Mouse (Mus musculus): ENCODE data around the gene Tenm2.
A peak's percentile ranks its signal among the peaks of the same experiment; 100 is the strongest.

Tenm2 gene

GRCm38 (mm10) chr11:36272149-36272548 lies 963.6 kb downstream of the Tenm2 start:
- no peak for DNase-seq (ENCODE audit: low spot score)

DNA sequence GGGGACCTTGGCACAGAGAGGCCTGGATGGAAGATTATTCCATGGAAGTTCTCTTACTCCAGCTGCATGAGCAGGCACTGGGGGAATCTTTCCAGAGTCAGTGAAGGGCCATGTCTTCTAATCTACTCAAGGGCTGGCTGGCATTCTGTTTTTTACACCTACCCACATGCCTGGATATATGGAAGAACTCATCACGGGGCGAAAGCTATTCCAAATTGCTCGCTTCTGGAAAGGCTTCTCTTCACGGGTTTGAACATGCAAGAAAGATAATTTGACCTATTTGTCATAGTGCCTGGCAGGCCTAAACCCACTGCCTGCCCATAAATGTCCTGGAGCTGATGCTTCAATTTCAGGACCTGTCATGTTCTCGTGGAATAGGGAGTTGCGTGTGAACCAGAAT lies 965.8 kb downstream of the Tenm2 start:
- no peak for DNase-seq (ENCODE audit: low spot score)

DNA sequence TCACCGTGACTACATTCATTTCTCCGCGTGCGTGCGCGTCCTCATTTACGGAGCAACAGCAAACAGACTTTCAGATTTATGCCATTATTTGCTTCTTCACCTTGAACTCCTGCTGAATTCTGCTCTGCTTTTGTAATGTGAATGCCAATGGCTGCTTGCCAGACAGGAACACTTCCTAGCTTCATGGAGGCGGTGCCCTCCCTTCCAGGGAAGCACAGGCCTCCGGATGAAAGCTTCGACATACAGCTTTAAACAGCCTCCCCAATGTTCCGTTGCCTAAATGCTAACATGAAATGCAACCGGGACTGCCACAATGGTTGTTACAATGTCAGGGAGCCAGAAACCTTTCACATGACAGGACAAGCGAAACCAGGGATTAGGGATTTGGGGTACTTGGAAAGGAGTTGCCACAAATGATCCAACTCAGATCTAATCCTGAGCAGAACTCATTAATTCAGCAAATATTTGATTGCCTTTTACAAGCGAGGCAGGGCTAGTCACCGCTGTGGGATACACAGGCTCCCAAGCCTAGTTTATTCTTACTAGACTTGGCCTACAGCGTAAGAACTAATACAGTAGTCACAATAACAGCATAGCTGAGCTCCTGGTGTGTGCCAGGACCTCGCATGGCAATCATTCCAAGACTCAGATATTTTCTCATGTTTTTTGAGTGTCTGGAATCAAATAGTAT lies 970.8 kb downstream of the Tenm2 start:
- peak; percentile 38 for DNase-seq (ENCODE audit: low spot score)

DNA sequence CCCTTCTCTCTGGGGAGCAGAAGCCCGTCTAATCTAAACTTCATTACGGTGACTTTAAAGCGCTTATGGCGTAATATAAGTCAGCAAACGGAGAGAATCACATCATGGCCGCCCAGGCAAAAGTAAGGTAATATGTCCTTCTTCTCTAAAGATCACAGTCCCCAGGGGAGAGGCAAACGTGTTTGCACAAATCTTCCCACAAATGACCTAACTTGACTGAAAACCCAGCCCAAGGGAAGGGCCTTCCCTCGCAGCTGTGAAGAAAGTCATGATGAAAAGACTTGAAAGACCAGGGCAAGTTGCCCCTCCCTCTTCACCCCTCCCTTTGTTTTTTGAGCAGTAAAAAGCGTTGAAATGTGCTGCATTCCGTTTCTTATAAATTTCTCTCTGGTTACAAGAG lies 971.9 kb downstream of the Tenm2 start:
- DNase-seq (ENCODE audit: low spot score) = no peak

- no peak for DNase-seq (ENCODE audit: low spot score)
Measured at GRCm38 (mm10) chr11:36257187-36257586, 978.6 kb downstream of the Tenm2 start.

GRCm38 (mm10) chr11:36256747-36257146 lies 979.0 kb downstream of the Tenm2 start:
- DNase-seq (ENCODE audit: low spot score) = no peak

DNA sequence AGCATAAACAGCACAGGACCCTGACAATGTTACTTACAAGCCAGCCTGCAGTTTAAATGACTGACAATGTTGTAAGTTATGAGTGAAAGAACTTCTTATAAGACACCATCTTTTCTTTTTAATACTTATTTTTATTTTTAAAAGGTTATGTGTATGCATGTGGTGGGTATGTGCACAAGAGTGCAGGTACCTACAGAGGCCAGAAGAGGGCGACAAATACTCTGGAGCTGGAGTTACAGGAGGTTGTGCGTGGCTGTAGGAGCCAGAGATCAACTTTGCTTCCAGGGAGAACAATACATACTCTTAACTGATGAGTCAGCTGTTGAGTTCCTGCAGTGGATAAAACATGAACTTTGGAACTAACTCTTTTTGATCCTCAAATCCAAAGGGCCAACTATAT lies 981.7 kb downstream of the Tenm2 start:
- no peak for DNase-seq (ENCODE audit: low spot score)

- DNase-seq (ENCODE audit: low spot score) = no peak
Measured at GRCm38 (mm10) chr11:36250111-36250510, 985.7 kb downstream of the Tenm2 start.

GRCm38 (mm10) chr11:36246152-36246551 lies 989.6 kb downstream of the Tenm2 start:
- no peak for DNase-seq (ENCODE audit: low spot score)

GRCm38 (mm10) chr11:36244491-36244882 lies 991.3 kb downstream of the Tenm2 start:
- DNase-seq (ENCODE audit: low spot score) = no peak

DNA sequence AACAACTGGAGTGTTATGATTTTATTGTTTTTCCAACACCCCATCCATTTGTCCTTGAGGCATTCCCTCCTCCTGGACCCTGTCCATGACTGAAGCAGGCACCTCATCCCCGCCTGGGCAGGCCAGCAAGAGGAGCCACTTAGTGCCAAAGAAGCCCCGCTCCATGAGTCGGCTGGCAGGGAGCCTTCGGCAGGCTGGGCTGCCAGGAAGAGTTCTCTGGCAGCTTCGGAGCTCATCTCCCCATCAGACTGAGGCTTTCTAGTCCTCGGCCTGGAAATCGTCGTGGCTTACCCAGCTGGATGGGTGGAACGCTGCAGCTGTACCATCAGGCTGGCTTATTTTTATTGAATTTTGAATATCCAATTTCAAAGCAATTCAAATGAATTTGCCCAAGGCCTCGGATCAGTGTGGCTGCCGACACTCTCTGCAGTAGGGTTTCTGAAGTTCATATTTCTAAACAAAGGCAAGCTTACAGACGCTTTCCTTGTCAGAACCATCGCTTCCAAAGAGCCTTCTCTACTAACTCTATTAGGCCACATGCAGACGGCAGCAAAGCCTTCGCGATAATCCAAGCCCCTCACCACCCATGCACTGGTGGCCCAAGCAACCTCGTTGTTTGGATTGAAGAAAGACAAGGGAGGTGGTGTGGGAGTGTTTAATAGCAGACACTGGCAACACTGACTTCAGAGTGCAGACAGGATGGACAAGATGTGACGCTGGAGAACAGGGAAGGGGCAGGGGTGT lies 991.8 kb downstream of the Tenm2 start:
- DNase-seq (ENCODE audit: low spot score) = peak; percentile 35

DNA sequence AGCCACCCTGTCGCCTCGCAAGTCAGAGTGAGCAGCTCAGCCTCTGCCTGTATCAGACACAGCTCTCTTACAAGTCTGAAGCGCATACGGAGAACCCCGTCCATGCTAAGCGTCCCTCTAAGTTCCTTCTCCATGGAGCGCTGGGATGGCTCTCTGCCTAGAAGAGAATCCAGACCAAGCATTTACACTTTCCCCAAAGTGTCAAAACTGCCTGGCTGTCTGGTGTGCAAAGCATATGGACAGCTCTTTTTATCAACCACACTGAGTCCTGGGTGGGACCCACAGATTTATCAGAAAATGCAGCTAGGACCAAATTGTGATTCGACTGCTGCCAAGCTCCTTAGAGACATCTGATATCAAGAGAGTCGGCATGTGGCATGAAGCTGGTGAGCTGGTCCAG lies 996.9 kb downstream of the Tenm2 start:
- no peak for DNase-seq (ENCODE audit: low spot score)

DNA sequence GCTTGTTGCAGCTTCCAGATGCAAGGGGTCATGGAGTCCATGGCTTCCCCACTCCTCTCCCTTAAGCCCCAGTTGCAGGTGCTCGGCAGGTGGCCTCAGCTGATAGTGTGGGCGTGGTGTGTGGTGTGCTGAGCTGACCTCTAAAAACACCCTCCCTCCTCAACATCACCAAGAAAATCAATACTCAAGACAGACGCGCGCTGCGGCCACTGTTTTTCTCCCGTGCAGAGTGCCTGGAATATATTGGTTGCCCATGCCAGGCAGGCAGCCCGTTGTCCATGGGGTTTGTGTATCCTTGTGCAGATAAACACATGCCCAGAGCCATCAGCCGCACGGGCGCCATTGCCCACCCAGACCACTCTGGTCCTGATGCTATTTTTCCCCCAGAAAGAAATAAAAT lies 1007.1 kb downstream of the Tenm2 start:
- no peak for DNase-seq (ENCODE audit: low spot score)

DNA sequence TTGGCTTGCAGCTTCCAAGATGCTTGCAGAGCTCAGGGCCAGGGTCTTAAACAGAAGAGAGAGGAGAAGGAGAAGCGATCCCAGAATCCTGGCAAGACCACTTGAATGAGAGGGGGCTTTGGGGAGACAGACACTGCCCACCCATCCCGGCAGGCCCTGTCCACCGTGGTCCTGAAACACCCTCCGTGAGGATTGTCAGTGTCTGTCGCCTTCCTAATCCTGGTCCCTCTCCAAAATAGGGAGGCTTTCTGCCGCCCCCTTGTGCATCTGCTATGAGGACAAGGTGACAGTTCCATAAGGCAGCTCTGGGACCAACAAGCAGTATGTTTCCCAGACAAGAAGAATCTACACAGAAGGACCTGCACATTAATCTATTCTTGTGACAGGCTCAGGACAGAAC lies 1007.6 kb downstream of the Tenm2 start:
- no peak for DNase-seq (ENCODE audit: low spot score)

- DNase-seq (ENCODE audit: low spot score) = no peak
Measured at GRCm38 (mm10) chr11:36226061-36226460, 1009.7 kb downstream of the Tenm2 start.

GRCm38 (mm10) chr11:36223716-36224439 lies 1011.9 kb downstream of the Tenm2 start:
- no peak for DNase-seq (ENCODE audit: low spot score)

DNA sequence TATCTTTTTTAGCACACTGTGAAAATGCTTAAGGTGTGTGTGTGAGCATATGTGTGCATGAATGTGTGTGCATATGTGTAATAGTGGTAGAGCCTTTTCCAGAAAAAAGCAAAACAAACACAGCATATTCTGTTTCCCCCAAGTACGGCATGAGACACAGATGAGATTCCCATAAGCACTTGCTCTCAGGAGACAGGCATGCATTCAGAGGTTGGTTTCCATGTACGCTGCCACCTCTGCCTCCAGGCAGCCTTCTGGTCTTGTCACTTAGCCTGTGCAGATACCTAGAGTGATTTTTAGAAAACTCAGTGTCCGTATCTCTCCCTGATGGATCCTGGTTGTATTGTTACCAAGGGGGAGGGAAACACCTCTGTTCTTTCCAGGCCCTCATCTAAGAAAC lies 1013.7 kb downstream of the Tenm2 start:
- no peak for DNase-seq (ENCODE audit: low spot score)

DNA sequence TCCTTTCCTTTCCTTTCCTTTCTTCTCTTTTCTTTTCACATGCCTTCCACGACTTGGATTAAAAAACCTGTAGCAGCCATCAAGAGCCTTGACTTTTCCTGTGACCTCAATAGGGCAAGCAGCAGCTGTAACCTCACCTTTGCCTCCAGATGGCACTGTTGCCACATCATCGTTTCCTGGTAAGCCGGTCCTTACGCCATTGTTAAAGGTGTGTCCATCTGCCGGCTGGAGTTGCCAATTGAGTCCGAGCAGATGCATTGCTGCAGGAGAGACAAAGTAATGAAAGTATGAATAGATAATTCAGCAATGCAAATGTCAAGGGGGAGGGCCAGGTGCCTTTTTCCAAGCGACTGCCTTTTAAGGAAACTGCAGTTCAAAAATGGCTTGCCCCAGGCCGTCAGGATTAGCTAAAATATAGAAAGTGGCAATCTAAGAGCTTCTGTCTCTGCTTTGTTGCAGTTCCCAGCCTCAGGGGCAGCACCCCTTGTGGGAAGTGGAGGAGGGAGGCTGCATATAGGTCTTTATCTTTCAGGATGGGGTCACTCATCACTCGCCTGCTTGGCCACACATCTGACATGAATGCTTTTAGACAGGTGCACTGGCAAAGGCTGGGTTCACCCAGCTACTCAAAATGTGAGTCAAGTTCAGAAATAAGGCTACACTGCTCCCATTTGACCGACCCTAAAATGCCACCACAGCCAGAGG lies 1014.3 kb downstream of the Tenm2 start:
- peak; percentile 82 for DNase-seq (ENCODE audit: low spot score)

DNA sequence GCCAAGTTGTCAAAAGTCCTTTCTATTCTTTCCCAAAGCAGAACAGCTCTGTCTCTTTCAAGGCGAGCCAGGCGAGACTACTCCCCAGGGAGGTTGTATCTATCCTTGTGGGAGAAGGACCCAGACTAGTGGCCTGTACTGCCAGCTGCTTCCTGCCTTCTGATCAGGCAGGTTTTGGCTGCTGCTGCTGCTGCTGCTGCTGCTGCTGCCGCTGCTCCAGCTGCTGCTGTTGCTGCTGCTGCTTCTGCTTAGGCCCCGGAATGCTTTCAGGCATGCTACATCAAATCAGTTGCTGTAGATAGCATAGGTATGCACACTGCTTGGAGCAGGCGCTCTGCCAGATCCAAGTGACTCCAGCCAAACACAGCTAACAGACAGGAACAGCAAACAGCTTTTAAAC lies 1015.1 kb downstream of the Tenm2 start:
- no peak for DNase-seq (ENCODE audit: low spot score)

DNA sequence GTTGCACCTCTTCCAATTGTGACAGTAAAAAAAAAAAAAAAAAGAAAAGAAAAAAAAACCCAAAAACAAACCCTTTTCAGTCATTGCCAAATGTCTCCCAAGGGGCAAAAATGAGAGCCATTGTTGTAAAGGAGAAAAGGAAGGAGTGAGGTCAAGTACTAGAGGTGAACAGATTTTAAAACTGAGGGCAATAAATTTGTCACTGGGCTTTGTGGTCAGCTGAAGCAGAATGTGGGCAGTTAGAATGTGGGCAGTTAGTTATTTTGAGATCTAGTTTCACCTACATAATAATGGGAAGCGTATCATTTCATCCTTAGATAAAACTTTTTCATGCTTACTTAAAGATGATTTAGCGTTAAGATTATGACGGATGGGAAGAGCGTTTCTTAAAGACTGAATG lies 1016.2 kb downstream of the Tenm2 start:
- DNase-seq (ENCODE audit: low spot score) = no peak

DNA sequence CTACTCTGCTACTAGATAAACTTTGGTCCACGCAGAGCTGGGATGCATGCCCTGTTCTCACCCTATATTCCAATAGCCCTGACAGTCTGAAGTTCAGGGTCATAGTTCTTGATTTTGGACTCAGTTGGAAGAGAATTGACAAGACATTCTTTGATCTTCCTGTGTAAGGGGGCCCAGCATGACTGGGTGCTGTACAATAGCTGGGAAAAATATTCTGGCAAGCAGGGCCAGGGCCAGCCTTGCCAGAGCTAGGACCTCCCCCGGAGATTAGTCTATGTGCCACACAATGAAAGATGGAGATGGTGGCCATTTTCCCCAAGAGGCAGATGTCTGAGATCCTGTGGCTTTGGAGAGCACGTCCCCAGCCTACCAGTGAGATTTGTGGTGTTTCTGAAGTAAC lies 1021.2 kb downstream of the Tenm2 start:
- no peak for DNase-seq (ENCODE audit: low spot score)

GRCm38 (mm10) chr11:36204381-36204780 lies 1031.4 kb downstream of the Tenm2 start:
- DNase-seq (ENCODE audit: low spot score) = no peak

- DNase-seq (ENCODE audit: low spot score) = no peak
Measured at GRCm38 (mm10) chr11:36203896-36204295, 1031.9 kb downstream of the Tenm2 start.

Data from urinary bladder, postnatal 14 days (tissue).